Mouse (Mus musculus) natural killer cell, adult 2 months (primary cell): ENCODE results near the gene Dennd4a.
"Not testable (repeated sequence)": the region's sequence is repeated elsewhere in the genome, so short reads cannot be mapped to it uniquely, and the experiment has no call there.

Source experiments
- DNase-seq, 2 experiments: peaks; one replicate each; pipeline ENCODE4 v3.0.0; 2022; ENCODE audit warnings: low spot score in 2 of 2

Dennd4a gene

GRCm38 (mm10) chr9:64811538-64812474, 666 bp downstream of the Dennd4a start:
- peak in 1 of 2 experiments; percentile 44 for DNase-seq

- no peak for DNase-seq
These were observed 1.3 kb downstream of the Dennd4a start for GRCm38 (mm10) chr9:64812475-64812860.

GRCm38 (mm10) chr9:64814273-64814672, 3.1 kb downstream of the Dennd4a start:
- DNase-seq, result no peak

- not testable (repeated sequence) for DNase-seq
These were observed 8.5 kb downstream of the Dennd4a start for GRCm38 (mm10) chr9:64819686-64820085.

- no peak for DNase-seq
These were observed 9.1 kb downstream of the Dennd4a start for GRCm38 (mm10) chr9:64820086-64820795.

- DNase-seq, result no peak
These were observed 11.1 kb downstream of the Dennd4a start for GRCm38 (mm10) chr9:64822235-64822634.

- peak in 1 of 2 experiments; percentile 40 for DNase-seq
These were observed 13.4 kb downstream of the Dennd4a start for GRCm38 (mm10) chr9:64824389-64825008.

GRCm38 (mm10) chr9:64830092-64830618, 19.0 kb downstream of the Dennd4a start:
- peak in 1 of 2 experiments; percentile 33 for DNase-seq

GRCm38 (mm10) chr9:64830641-64831040, 19.5 kb downstream of the Dennd4a start:
- no peak for DNase-seq

- DNase-seq, result no peak
These were observed 20.6 kb downstream of the Dennd4a start for GRCm38 (mm10) chr9:64831760-64832159.

- DNase-seq, result no peak
These were observed 23.3 kb downstream of the Dennd4a start for GRCm38 (mm10) chr9:64834418-64834817.

GRCm38 (mm10) chr9:64845355-64845754, 34.2 kb downstream of the Dennd4a start:
- DNase-seq, result no peak

- no peak for DNase-seq
These were observed 38.4 kb downstream of the Dennd4a start for GRCm38 (mm10) chr9:64849548-64849947.

- no peak for DNase-seq
These were observed 48.9 kb downstream of the Dennd4a start for GRCm38 (mm10) chr9:64860083-64860482.

- DNase-seq, result no peak
These were observed 51.5 kb downstream of the Dennd4a start for GRCm38 (mm10) chr9:64862687-64863086.

- no peak for DNase-seq
These were observed 74.9 kb downstream of the Dennd4a start for GRCm38 (mm10) chr9:64886008-64886407.

GRCm38 (mm10) chr9:64896605-64897004, 85.5 kb downstream of the Dennd4a start:
- DNase-seq, result no peak

GRCm38 (mm10) chr9:64902866-64903265, 91.7 kb downstream of the Dennd4a start:
- DNase-seq, result no peak

GRCm38 (mm10) chr9:64903386-64903785, 92.2 kb downstream of the Dennd4a start:
- peak; percentile 34 to 64 for DNase-seq

GRCm38 (mm10) chr9:64904917-64905640, 93.9 kb downstream of the Dennd4a start:
- DNase-seq, result no peak

GRCm38 (mm10) chr9:64907441-64907840, 96.3 kb downstream of the Dennd4a start:
- no peak for DNase-seq
